Mouse (Mus musculus) 416B (cell line): ENCODE measurements around the gene Tmem128.
A peak's percentile ranks its signal among the peaks of the same experiment; 100 is the strongest.

Experiments used
- DNase-seq: peaks from one replicate; pipeline ENCODE4 v3.0.0; 2011; ENCODE audit warnings: low read depth

Tmem128 gene

DNA sequence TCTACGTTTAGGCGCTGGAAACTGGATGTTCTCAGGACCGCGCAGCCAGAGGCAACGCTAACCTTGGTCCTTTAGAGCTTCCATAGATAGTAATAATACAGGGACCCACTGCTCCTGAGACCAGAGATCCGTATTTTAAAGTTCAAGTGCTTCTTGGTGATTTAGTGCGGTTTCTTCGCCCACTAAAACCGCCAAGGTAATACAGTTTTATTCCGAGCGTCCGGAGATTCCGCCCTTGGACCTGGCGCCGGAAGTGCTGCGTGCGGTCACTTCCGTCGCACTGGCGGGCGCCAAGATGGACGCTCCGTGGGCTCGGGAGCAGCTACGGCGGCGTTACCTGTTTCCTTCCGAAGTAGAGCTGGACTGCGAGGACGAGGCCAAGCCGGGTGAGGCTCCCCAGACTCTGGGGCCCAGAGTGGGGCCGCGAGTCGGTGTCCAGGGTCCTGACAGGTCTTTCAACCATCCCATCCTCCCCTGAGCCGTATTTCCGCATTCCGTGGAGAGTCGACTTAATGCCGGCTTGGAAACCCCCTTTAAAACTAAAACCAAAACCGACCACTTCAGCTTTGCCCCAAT, at the start of gene Tmem128:
Gene Tmem128, plus strand, starts transcription at position 79 of the 576 bp plus-strand sequence.
- peak; percentile 69 for DNase-seq

GRCm38 (mm10) chr5:38211691-38212090, 48.3 kb upstream of the Tmem128 start:
- DNase-seq, result peak; percentile 67

DNA sequence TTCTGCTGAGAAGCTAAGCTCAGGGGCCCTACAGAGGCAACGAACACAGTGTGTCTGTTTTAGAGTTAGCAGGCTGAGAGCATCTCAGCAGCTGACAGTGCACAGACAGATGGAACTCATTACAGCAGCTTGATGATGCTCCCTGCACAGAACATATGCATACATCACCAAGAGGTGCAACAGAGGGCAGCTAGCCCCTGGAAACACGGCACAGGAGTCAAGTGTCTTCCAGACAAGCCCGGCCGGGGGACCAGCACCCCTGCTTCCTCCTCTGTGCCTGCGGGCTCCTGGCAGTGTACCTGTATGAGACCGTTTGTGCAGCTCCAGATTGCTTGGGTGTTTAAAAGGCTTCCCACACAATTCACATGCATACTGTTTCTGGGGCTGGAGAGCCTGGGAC, 47.0 kb upstream of the Tmem128 start:
- DNase-seq, result no peak

DNA sequence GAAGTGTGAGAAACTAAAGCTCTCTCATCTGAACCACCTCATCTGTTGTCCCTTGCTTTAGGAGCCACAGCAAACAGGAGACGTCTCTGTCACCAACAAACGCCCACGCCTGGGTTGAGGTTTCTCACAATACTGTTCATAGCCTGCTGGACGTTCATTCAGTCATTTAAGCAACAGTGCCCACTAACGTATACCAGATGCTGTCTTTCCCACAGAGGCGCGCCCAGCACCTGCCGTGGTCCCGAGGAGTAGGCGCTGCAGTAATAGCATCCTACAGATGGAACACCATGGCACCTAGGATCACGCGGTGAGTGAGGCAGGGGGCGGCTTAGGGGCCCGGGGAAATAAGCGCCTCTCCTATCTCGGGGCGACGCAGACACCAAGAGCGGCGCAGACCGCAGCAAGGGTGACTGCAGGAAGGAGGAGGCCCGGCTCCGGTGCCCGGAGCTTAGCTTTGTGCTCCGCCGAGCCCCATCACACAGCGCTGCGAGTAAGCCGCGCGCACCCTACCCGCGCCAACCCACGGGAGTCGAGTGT, 40.1 kb upstream of the Tmem128 start:
- DNase-seq, result no peak

DNA sequence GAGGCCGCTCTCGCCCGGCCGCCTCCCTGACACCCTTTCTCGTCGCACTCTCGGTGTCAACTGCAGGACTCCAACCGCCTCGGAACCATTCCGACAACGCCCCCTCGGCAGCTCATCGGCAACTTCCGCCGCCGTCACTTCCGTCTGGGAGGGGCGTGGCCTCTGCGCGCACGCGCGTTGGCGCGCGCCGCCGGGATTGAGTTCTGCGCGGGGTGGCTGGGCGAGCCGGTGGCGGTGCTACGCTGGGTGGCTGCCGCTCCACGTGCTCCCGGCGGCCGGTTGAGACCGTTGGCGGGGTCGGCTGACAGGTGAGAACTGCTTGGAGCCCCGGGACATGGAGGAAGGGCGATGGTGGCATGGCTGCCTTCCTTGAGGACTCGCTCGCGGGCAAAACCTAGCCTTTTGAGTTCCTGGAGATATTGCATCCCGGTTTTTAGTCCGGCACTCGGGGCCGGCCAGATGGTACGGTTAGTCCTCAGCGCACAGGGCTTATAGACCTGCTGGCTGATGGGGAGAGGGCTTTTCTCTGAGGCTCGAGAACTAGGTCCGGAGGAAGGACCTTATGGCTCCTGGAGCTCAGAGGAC, 39.6 kb upstream of the Tmem128 start, which contains the start of the genes Zbtb49 and Lyar:
Gene Zbtb49, minus strand, starts transcription at position 130 of the 585 bp plus-strand sequence.
Gene Lyar, plus strand, starts transcription at position 143 of the 585 bp plus-strand sequence.
- peak; percentile 88 for DNase-seq

DNA sequence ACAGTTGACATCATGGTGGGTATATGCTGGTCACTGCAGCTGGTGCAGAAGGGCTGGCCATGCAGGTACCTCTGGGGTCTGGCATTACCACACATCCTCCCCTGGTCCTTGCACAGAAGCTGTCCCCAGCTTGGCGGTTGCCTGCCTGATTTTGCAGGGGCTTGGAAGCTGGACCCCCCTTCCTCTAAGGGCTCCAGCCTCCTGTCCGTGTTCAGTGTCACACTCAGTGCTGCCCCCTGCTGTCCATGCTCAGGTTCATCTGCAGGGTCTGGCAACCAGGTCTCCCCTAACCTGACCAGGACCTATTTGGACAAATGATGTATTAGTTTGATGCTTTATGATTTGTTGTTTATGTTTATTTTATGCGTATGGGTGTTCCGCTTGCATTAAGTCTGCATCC, 24.6 kb upstream of the Tmem128 start:
- peak; percentile 59 for DNase-seq

DNA sequence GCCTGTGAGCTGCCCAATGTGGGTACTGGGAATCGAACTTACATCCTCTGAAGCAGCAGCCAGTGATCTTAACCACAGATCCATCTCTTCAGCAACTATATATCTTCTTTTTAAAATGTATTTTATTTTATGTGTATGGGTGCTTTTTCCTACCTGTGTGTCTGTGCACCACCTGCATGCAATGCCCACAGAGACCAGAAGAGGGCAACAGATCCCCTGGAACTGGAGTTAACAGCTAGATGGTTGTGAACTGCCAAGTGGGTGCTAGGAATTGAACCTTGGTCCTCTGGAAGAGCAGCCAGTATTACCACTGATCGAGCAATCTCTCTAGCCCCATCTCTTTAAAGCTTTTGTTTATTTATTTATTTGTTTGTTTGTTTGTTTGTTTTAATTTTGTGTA, 23.4 kb upstream of the Tmem128 start:
- DNase-seq, result peak; percentile 14

GRCm38 (mm10) chr5:38240727-38241472, 19.1 kb upstream of the Tmem128 start:
- DNase-seq, result no peak

- no peak for DNase-seq
Observed at GRCm38 (mm10) chr5:38241473-38241834, 18.5 kb upstream of the Tmem128 start.

DNA sequence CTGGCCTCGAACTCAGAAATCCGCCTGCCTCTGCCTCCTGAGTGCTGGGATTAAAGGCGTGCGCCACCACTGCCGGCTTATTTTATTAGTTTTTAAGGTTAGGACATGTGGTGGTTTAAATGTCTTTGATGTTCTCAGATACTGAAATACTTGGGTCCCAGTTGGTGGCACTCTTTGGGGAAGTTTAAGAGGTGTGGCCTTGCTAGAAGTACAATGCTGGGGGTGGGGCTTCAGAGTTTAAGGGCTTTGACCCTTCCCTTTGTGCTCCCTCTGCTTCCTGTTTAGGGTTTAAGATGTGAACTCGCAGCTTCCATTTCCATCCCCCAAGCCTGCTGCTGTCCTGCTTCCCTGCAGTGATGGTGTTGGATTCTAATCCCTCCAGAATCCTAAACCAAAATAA, 18.0 kb upstream of the Tmem128 start:
- DNase-seq, result no peak

- DNase-seq, result no peak
Observed at GRCm38 (mm10) chr5:38255195-38255594, 4.8 kb upstream of the Tmem128 start.

GRCm38 (mm10) chr5:38255644-38256043, 4.3 kb upstream of the Tmem128 start:
- DNase-seq, result peak; percentile 85

DNA sequence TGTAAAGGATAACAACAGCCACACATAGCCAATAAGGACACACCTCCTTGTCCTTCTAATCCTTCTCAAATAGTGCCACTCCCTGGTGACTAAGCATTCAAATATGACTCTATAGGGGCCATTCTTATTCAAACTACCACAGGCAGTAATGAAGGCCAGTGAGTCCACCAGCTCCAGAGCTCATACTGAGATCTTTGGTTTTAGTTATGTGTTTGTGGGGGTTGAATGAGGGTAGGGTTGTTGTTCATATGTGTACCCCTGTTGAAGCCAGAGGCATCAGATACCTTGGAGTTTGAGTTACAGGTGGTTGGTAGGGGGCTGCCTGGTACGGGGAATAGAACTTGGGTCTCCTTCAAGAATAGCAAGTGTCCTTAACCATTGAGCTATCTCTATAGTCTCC, 3.4 kb upstream of the Tmem128 start:
- no peak for DNase-seq

- no peak for DNase-seq
Observed at GRCm38 (mm10) chr5:38258034-38258772, 1.8 kb upstream of the Tmem128 start.

DNA sequence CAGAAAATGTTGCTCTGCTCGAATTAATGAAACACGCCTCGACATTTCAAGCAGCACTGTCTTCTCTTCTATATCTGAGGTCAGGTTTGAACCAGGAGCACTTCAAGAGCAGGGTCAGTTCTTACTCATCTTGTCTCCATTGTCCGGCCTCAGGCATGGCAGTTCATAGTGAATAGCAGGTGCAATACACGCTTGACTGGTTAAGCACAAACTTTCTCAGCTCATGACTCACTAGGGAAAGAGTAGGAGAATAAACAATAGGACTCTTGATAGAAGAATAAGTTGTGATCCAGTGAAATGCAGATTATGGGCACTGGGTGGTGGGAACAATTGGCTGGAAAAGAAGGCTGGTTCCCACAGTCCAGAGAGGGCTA, 1.2 kb upstream of the Tmem128 start:
- DNase-seq, result no peak

- peak; percentile 23 for DNase-seq
Observed at GRCm38 (mm10) chr5:38259455-38260106, 404 bp upstream of the Tmem128 start.

GRCm38 (mm10) chr5:38270942-38271341, 11.0 kb downstream of the Tmem128 start:
- DNase-seq, result no peak

DNA sequence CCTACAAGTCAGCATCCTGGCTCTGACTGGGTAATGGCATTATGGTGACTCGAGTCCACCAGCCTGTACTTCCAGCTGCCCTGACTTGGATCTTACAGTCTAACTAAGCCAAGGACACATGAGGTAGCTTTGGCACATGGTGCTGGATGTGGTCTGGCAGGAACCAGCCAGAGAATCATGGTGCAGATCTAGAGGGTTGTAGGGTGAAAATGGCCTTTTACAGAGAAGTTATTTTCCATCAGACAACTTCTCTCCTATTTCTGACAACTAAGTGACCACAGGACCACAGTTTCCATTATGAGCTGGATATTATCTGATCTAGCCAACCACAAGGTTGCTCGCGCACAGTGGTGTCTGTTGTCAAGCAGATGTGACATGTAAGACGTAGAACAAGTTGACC, 13.8 kb downstream of the Tmem128 start:
- peak; percentile 95 for DNase-seq

- DNase-seq, result no peak
Observed at GRCm38 (mm10) chr5:38275771-38276170, 15.8 kb downstream of the Tmem128 start, which contains the start of gene Otop1. TSS of gene Otop1 (plus strand) at chr5:38275972.

GRCm38 (mm10) chr5:38276451-38276850, 16.5 kb downstream of the Tmem128 start:
- DNase-seq, result no peak

GRCm38 (mm10) chr5:38277098-38277866, 17.3 kb downstream of the Tmem128 start:
- no peak for DNase-seq
